Mouse (Mus musculus) small intestine, adult 2 months (tissue): ENCODE results near the gene Gm20388.

Experiments
- CTCF ChIP-seq: fragments of 200-500 bp; IDR thresholded peaks from 2 replicates; pipeline ENCODE4 v1.5.1; 2012; ENCODE audit warnings: low read depth, mild to moderate bottlenecking, control low read depth, inconsistent platforms, low read length, moderate library complexity, mixed read lengths; ENCODE audit not compliant: insufficient replicate concordance, insufficient read length; ENCODE audit errors: extremely low read depth
- POLR2A ChIP-seq: fragments of 200-500 bp; IDR thresholded peaks from 2 replicates; pipeline ENCODE4 v1.6.1; 2012; ENCODE audit warnings: low read depth, mild to moderate bottlenecking, control low read depth, inconsistent platforms, low read length, moderate library complexity

DNA sequence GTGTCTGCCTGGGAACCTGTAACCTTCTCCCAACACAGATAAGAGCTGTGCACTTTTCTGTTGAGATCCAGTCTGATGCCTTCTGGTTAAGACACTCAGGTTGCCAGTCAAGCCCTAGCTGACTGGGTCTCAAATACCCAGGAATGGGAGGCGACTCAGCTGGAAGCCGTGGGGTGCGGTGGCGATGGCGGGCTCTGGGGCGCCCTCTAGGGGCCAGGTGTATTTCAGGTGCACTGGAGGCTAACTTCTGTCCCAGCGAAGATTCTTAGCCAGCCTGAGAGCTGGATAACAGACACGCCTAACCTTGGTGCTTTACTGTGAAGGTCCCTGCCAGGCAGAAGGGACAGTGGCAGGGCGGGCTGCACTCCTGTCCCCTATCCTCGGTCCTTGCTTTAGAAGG is 976.6 kb downstream of the Gm20388 start:
- TF ChIP-seq CTCF (peak; percentile 61; the same call in 1 of the 2 replicates), POLR2A (no peak)
